Mouse (Mus musculus): ENCODE data around the gene Snrnp25.
A peak's percentile ranks its signal among the peaks of the same experiment; 100 is the strongest.

The Snrnp25 gene

GRCm38 (mm10) chr11:32225222-32226104 is 20.2 kb downstream of the Snrnp25 start:
- peak; percentile 71 for DNase-seq

- peak; percentile 94 for DNase-seq
Observed at GRCm38 (mm10) chr11:32226124-32226871, 21.1 kb downstream of the Snrnp25 start, which contains the start of gene Mpg. Mpg (plus strand) TSS chr11:32226505.

- DNase-seq, result no peak
Observed at GRCm38 (mm10) chr11:32227041-32227440, 21.8 kb downstream of the Snrnp25 start.

GRCm38 (mm10) chr11:32227555-32227954 is 22.3 kb downstream of the Snrnp25 start:
- no peak for DNase-seq

- no peak for DNase-seq
Observed at GRCm38 (mm10) chr11:32228292-32228845, 23.2 kb downstream of the Snrnp25 start.

- no peak for DNase-seq
Observed at GRCm38 (mm10) chr11:32230220-32230619, 25.0 kb downstream of the Snrnp25 start.

- DNase-seq, result no peak
Observed at GRCm38 (mm10) chr11:32231125-32231524, 25.9 kb downstream of the Snrnp25 start.

- peak; percentile 50 for DNase-seq
Observed at GRCm38 (mm10) chr11:32232848-32233247, 27.6 kb downstream of the Snrnp25 start.

GRCm38 (mm10) chr11:32233895-32234294 is 28.7 kb downstream of the Snrnp25 start:
- peak; percentile 12 for DNase-seq

GRCm38 (mm10) chr11:32234816-32235485 is 29.7 kb downstream of the Snrnp25 start:
- DNase-seq, result peak; percentile 15

- peak; percentile 94 for DNase-seq
Observed at GRCm38 (mm10) chr11:32235646-32236045, 30.4 kb downstream of the Snrnp25 start.

GRCm38 (mm10) chr11:32236132-32236531 is 30.9 kb downstream of the Snrnp25 start:
- peak; percentile 10 for DNase-seq

- DNase-seq, result peak; percentile 83
Observed at GRCm38 (mm10) chr11:32236712-32237410, 31.6 kb downstream of the Snrnp25 start.

- DNase-seq, result no peak
Observed at GRCm38 (mm10) chr11:32237411-32237795, 32.2 kb downstream of the Snrnp25 start.

- peak; percentile 85 for DNase-seq
Observed at GRCm38 (mm10) chr11:32238093-32238860, 33.1 kb downstream of the Snrnp25 start.

GRCm38 (mm10) chr11:32241391-32241790 is 36.2 kb downstream of the Snrnp25 start:
- DNase-seq, result no peak

GRCm38 (mm10) chr11:32242209-32242608 is 37.0 kb downstream of the Snrnp25 start:
- DNase-seq, result no peak

- peak; percentile 63 for DNase-seq
Observed at GRCm38 (mm10) chr11:32243205-32243955, 38.2 kb downstream of the Snrnp25 start.

GRCm38 (mm10) chr11:32244064-32244463 is 38.8 kb downstream of the Snrnp25 start:
- peak; percentile 70 for DNase-seq

GRCm38 (mm10) chr11:32244617-32245016 is 39.4 kb downstream of the Snrnp25 start:
- DNase-seq, result no peak

GRCm38 (mm10) chr11:32245614-32246013 is 40.4 kb downstream of the Snrnp25 start:
- no peak for DNase-seq

All from kidney, postnatal 10 days (tissue).